Mouse (Mus musculus): ENCODE results near the gene Spsb1.

Gene Spsb1

GRCm38 (mm10) chr4:149983921-149984645 is 29.2 kb upstream of the Spsb1 start:
- DNase-seq (ENCODE audit: low spot score in 2 of 2) = no peak

GRCm38 (mm10) chr4:149982154-149982553 is 27.3 kb upstream of the Spsb1 start:
- DNase-seq (ENCODE audit: low spot score in 2 of 2) = no peak

GRCm38 (mm10) chr4:149979819-149980308 is 25.0 kb upstream of the Spsb1 start:
- peak; percentile 73 to 90 for DNase-seq (ENCODE audit: low spot score in 2 of 2)

GRCm38 (mm10) chr4:149978820-149979219 is 24.0 kb upstream of the Spsb1 start:
- DNase-seq (ENCODE audit: low spot score in 2 of 2) = no peak

GRCm38 (mm10) chr4:149977801-149978544 is 23.1 kb upstream of the Spsb1 start:
- no peak for DNase-seq (ENCODE audit: low spot score in 2 of 2)

- no peak for DNase-seq (ENCODE audit: low spot score in 2 of 2)
Observed at GRCm38 (mm10) chr4:149977181-149977580, 22.3 kb upstream of the Spsb1 start.

GRCm38 (mm10) chr4:149975730-149976254 is 20.9 kb upstream of the Spsb1 start:
- DNase-seq (ENCODE audit: low spot score in 2 of 2) = no peak

- no peak for DNase-seq (ENCODE audit: low spot score in 2 of 2)
Observed at GRCm38 (mm10) chr4:149975291-149975690, 20.4 kb upstream of the Spsb1 start.

- no peak for DNase-seq (ENCODE audit: low spot score in 2 of 2)
Observed at GRCm38 (mm10) chr4:149971393-149971792, 16.6 kb upstream of the Spsb1 start.

- no peak for DNase-seq (ENCODE audit: low spot score in 2 of 2)
Observed at GRCm38 (mm10) chr4:149968526-149968925, 13.7 kb upstream of the Spsb1 start.

GRCm38 (mm10) chr4:149966963-149967362 is 12.1 kb upstream of the Spsb1 start:
- no peak for DNase-seq (ENCODE audit: low spot score in 2 of 2)

- DNase-seq (ENCODE audit: low spot score in 2 of 2) = peak in 1 of 2 experiments; percentile 41
Observed at GRCm38 (mm10) chr4:149966252-149966651, 11.4 kb upstream of the Spsb1 start.

GRCm38 (mm10) chr4:149965672-149966071 is 10.8 kb upstream of the Spsb1 start:
- DNase-seq (ENCODE audit: low spot score in 2 of 2) = no peak

GRCm38 (mm10) chr4:149965242-149965641 is 10.4 kb upstream of the Spsb1 start:
- DNase-seq (ENCODE audit: low spot score in 2 of 2) = no peak

GRCm38 (mm10) chr4:149964770-149965169 is 9.9 kb upstream of the Spsb1 start:
- DNase-seq (ENCODE audit: low spot score in 2 of 2) = no peak

GRCm38 (mm10) chr4:149964285-149964684 is 9.4 kb upstream of the Spsb1 start:
- DNase-seq (ENCODE audit: low spot score in 2 of 2) = no peak

- DNase-seq (ENCODE audit: low spot score in 2 of 2) = no peak
Observed at GRCm38 (mm10) chr4:149960391-149960790, 5.5 kb upstream of the Spsb1 start.

- no peak for DNase-seq (ENCODE audit: low spot score in 2 of 2)
Observed at GRCm38 (mm10) chr4:149959816-149960215, 5.0 kb upstream of the Spsb1 start.

- DNase-seq (ENCODE audit: low spot score in 2 of 2) = peak; percentile 68 to 87
Observed at GRCm38 (mm10) chr4:149958566-149958965, 3.7 kb upstream of the Spsb1 start.

GRCm38 (mm10) chr4:149956048-149956447 is 1.2 kb upstream of the Spsb1 start:
- no peak for DNase-seq (ENCODE audit: low spot score in 2 of 2)

- no peak for DNase-seq (ENCODE audit: low spot score in 2 of 2)
Observed at GRCm38 (mm10) chr4:149955631-149956030, 788 bp upstream of the Spsb1 start.

GRCm38 (mm10) chr4:149953621-149954481 is 992 bp downstream of the Spsb1 start:
- DNase-seq (ENCODE audit: low spot score in 2 of 2) = peak in 1 of 2 experiments; percentile 72

All from spleen, postnatal 4 days (tissue).